Mouse (Mus musculus): ENCODE measurements around the gene Pnliprp2.

The Pnliprp2 gene

DNA sequence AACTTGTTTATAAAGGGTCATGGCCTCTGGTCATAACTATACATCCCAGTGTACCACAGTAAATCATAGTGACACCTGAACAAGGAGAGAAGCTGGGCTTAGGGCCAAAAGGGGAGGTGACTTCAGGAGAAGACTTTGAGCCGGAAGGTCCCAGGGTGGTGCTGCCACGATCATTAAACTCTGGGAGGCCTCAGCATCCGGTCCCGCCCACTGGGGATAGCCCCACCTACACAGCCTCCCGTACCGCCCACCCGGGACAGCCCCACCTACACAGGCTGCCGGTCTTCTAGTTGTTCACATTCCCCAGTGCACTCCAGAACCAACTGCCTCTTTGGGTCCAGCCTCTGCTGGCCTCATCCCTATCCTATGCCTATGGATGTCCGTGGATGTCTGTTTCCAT lies at the start of gene Pnliprp2:
Gene Pnliprp2 (plus strand): TSS at position 297 of the 400 bp plus-strand sequence.
- DNase-seq (ENCODE audit: low read depth, low spot score) = no peak

DNA sequence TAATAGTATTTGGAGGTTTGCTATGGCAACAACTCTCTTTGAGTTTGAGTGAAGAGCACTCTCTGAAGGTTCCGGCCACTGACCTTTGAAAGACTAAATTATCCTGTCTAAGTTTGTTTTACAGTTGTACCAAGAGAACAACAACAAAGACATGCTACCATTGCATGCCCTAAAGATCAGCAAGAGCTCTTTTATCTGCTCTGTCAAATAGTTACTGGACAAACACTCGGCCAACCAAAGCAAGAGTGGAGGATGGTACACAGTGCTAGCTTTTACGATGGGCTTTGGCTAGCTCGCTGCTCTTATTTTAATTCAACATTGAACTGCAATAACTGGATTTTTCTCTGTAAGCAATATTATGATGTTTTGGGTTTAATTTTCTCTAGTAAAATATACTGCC lies 41.6 kb upstream of the Pnliprp2 start:
- no peak for DNase-seq (ENCODE audit: low read depth, low spot score)

DNA sequence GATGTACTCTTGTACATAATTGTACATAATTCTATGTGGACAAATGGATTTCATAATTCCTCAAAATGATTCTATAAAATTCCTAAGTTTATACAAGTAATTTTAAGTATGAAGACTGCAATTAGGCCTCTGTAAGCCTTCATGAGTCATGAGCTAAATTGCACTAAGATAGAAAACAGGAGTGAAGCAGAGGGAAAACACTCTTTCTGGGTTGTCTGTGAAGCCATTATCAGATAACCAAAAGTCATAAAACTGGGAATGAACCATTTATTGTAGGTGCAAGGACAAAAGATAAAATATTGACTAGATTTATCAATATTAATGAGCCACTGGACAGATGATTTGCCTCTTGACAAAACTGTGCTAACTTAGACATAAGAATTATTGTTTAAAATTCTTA lies 39.1 kb upstream of the Pnliprp2 start:
- no peak for DNase-seq (ENCODE audit: low read depth, low spot score)

DNA sequence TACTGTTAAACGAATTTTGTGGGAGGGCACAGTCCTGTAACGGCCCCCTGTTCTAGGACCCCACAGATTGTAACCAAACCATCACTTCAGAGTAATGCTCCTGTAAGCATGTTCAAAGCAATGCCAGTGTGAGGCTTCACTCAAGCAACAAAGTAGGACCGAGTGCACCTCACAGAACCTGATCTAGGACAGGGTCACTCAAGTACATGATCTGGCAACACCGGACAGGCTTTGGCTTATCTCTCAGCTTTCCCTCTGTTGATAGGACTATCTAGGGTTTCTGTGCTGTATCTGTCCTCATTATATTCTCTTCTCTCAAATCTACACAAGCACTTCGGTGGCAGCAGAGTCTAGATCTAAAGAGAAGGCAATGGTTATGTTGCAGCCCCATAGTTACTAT lies 33.0 kb upstream of the Pnliprp2 start:
- no peak for DNase-seq (ENCODE audit: low read depth, low spot score)

DNA sequence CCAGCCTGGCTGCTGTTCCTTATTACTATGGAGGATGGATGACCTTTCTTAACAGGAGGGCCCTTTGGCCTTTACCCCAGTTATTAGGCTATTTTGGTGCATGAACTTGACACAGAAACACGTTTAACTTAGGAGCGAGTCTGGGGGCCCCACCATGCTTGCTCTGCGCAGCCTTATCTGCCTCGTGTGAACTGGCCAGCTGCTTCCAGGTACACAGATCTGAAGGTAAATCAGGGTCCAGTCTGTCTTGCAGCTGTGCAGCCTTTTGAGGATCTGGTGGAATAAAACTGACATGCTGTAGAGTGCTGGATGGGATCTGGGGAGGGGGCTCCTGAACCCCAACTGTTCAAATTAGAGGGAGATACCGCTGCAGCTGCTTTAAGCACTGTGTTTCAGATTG lies 31.8 kb upstream of the Pnliprp2 start:
- no peak for DNase-seq (ENCODE audit: low read depth, low spot score)

DNA sequence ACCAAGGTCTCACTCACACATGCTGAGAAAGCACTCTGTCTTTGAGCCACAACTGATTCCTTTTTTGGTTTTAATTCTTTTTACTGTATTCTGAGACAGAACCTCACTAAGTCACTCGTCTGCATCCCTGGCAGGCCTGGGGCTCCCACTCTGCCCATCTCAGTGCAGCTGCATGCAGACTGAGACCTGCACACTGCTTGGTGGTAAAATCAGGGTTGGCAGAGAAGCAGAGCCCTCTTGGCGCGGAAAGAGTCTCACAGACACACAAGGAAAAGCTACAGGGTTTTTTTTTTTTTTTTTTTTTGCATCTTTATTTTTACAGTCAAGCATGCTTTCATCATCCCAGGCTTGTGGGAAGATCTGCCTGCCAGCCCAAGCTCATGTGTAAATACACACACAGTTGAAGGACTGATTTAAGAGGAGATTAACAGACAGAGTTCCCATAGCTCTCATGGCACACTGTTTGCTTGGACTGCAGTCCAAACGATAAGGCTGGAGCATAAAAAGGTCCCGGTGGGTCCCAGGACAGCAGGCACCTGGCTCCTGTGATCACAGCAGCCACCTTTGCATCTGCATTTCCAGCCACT lies 31.0 kb upstream of the Pnliprp2 start, which contains the start of gene Pnliprp1:
Gene Pnliprp1 (plus strand): TSS at position 443 of the 587 bp plus-strand sequence.
- DNase-seq (ENCODE audit: low read depth, low spot score) = no peak

DNA sequence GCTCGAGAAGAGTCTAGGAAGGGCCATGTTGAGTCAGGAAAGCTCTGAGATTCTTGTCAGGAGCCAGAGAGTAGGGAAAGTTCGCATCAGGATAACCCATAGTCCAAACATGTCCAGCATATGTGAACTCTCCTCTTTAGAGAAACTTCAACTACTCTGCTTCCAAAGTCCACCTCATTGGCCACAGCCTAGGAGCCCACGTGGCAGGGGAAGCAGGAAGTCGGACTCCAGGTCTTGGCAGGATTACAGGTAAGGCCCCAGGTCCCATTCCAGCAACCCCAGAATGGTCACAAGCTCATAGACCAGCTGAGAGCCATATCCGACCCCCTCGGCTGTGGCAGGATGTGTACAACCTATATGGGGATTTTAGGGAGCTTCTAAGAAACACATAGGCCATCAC lies 26.3 kb upstream of the Pnliprp2 start:
- no peak for DNase-seq (ENCODE audit: low read depth, low spot score)

DNA sequence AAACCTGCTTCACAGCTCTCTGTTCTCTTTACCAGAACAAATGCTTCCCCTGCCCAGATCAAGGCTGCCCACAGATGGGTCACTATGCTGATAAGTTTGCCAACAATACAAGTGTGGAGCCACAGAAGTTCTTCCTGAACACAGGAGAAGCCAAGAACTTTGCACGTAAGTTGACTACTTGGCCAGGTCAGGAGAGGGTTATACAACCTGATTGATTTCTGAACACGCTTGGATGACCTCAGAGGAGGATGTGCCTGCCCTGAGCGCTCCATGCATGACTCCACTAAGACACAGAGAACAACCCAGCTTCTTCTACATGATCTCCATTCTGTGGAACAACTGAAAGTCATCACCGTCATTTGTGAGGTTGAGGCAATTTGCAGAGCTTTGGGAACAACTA lies 21.4 kb upstream of the Pnliprp2 start:
- DNase-seq (ENCODE audit: low read depth, low spot score) = no peak

DNA sequence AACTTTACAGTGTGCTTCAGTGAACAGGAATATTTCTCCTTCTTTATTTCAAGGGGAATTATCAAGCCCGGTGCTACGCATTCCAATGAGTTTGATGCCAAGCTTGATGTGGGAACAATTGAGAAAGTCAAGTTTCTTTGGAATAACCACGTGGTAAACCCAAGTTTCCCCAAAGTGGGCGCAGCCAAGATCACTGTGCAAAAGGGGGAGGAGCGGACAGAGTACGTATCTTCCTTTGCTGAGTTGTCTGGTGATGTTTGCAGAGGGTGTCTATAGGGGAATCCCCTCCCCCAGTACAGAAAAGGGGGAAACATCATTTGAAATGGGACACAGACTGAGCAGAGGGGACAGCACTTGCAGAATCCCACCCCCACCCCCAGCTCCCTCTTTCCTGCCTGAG lies 18.5 kb upstream of the Pnliprp2 start:
- no peak for DNase-seq (ENCODE audit: low read depth, low spot score)

DNA sequence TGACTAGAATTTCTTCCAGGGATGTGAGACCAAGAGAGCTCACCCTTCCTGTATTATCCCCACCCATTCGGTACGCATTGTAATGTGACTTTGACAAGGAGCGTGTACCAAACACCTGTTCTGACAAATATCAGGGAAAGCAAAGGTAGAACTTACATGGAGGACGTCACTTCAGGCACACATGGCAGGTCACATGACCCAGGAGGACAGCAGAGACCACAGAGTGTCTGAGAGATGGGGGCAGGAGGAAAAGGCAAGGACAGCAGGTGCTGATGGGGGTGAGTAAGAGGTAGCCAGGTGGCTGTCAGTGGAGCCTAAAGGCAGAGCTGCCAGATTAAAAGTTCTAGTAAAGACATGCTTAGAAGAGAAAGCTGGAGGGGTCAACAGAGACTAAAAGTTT lies 16.8 kb upstream of the Pnliprp2 start:
- no peak for DNase-seq (ENCODE audit: low read depth, low spot score)

DNA sequence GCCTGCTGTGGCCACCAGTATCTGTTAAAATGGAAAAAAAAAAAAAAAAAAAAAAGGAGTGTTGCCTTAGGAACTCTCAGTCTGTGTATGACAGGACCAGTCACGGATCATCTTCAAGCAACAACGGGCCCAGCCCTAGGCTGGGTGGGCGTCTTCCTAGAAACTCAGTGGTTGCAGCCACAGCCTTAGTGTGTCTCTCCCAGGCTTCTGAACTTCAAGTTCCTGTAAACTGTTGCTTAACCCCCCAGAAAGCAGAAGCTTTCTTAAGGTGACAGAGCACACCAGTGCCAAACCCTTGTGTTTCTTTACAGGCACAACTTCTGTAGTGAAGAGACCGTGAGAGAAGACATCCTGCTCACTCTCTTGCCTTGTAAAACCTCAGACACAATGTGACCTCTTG lies 15.8 kb upstream of the Pnliprp2 start:
- DNase-seq (ENCODE audit: low read depth, low spot score) = no peak

DNA sequence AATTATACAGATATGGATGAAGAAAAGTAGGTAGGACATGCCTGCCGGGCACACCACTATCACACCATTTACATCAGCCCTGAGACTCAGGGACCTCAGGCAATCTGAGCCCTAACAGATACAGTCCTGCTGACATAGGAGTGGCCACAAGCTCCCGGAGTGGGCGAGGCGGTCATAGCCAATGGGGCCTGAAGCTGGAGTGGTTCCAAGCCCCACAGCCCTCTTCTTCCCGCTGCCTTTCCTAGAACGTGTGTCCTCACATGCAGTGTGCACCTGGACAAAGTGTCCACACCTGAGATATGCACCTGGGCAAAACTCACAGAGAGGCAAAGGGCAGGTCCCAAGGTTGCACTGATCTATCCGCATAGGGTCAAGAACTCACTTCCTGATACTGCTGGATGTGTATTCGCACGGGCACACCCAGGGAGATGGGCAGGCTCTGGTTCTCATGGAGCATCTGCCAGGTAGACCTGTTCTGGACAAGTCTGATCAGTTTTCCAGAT lies 12.0 kb upstream of the Pnliprp2 start:
- no peak for DNase-seq (ENCODE audit: low read depth, low spot score)

DNA sequence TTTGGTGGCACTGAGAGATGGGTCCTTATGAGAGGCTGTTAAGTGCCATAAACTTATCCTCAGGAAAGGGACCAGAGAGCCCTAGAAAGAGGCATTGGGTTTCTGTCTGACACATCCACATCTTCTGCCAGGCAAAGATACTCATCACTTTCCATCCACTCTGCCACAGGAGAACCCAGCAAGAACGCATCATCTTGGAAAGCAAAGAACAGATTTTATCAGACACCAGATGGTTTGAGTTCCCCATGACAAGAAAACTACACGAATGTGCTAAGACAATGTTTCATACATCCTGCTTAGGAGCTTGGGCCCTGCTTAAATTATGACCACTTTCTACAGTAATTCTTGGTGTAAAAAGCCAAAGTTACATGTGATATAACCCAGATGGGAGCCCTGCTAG lies 8.7 kb upstream of the Pnliprp2 start:
- DNase-seq (ENCODE audit: low read depth, low spot score) = no peak

DNA sequence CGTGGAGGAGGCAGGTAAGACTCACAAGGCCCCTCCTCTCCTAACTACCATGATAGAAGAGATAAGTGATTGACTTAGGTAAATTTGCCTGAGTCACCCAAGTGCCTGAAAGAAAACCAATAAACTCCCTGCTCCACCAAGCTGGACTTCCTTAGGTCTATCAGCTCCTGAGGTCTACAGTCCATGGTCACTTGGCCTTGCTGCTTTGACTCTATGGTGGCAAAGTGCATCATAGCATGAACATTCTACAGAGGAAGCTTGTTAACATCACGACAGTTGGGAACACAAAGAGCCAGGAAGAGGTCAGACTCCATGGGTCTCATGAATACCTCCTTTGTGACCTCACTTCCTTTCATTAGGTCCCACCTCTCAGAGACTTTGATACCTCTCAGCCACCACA lies 8.0 kb upstream of the Pnliprp2 start:
- no peak for DNase-seq (ENCODE audit: low read depth, low spot score)

DNA sequence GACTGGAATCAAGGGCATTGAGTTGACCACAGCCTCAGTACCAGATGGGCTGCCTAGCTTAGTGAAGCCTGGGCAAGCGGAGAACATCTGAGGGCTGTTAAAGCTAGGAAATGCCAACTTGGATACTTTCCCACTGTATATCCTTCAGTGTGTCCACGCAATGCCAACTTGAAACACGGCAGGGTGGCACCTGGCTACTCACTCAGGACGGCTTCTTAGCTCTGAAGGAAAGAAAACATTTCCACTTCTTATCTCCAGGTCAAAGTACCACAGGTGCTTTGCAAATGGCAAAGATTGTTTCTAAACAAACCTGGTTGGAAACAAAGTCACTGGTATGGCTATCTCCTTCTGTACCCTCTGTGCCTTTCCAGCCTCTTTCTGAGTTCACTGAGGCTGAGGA lies 648 bp upstream of the Pnliprp2 start:
- no peak for DNase-seq (ENCODE audit: low read depth, low spot score)

DNA sequence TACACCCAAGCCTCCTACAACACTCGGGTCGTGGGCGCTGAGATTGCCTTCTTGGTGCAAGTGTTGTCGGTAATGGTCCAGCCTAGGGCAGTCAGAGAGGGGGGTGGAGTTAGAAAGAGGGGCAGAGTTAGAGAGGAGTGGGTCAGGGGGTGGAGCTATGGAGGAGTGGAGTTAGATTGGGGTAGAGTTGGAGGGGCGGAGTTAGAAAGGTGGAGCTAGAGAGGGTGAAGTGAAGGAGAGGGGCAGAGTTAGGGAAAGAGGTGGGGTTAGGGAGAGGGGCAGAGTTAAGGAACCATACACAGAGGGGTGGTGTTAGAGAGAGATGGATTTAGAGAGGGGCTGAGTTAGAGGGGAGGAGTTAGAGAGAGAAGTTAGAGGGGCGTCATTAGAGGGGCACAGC lies 2.8 kb downstream of the Pnliprp2 start:
- DNase-seq (ENCODE audit: low read depth, low spot score) = no peak

DNA sequence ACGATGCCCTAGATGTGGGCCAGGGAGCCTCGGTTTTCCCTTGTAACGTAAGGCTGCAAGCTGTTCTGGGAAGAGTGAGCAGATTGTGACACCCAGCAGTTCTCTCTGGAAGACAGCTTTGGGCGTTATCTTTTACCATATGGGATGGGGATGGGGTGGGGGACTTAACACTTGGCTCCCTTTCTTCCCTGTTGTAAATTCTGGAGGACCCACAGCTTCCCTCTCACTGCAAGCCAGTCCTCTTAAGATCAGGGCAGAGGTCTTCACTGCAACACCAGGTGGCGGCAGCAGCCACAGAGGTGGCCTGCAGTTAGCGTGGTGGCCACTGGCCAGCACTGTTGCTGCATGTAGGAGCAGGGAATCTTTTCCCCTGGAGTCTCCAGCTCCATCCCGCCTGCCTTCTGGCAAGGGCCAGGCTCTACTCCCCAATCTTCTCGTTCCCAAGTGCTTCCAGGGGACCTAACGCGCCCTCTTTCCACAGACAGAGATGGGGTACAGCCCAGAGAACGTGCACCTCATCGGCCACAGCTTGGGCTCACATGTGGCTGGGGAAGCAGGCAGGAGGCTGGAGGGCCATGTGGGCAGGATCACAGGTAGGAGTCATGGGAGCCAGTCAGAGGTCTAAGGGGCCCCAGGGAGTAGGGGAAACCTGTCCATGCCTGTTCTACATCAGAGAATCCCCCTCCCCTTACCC lies 3.5 kb downstream of the Pnliprp2 start:
- DNase-seq (ENCODE audit: low read depth, low spot score) = peak; percentile 54

DNA sequence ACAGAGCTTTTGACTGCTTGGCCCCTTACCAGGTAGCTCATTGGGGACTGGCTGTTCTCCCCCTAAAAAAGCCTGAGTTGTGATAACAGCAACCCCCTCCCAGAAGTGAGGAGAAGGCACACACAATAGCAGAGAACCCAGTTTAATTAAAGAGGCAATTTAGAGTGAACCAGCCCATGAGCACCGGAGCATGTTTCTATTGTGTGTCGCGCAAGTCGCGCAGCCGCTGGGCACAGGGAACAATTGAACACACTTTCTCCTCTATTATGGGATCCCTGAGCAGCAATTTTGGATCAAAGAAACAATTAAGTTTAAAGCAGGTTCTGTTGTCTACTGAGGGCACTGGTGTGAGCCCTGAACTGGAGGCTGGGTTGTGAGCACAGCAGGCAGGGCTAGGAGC lies 7.8 kb downstream of the Pnliprp2 start:
- DNase-seq (ENCODE audit: low read depth, low spot score) = no peak

DNA sequence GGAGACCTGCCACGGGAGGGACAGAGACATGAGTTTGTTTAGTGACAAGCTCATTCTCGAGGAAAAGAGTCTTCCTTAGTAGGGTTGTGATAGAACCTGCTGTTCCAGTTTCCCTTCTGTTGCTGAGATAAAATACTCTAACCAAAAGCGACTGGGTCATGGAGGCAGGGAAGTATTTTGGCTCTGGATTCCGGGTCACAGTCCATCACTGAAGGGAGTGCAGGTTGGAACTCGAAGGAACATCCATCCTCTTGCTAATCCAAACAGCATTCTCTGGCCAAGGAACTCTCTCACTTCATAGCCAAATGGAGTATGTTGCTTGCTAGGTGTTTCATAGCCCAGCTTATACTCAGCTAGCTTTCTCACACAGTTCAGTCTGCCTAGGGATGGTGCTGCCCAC lies 16.9 kb downstream of the Pnliprp2 start:
- no peak for DNase-seq (ENCODE audit: low read depth, low spot score)

DNA sequence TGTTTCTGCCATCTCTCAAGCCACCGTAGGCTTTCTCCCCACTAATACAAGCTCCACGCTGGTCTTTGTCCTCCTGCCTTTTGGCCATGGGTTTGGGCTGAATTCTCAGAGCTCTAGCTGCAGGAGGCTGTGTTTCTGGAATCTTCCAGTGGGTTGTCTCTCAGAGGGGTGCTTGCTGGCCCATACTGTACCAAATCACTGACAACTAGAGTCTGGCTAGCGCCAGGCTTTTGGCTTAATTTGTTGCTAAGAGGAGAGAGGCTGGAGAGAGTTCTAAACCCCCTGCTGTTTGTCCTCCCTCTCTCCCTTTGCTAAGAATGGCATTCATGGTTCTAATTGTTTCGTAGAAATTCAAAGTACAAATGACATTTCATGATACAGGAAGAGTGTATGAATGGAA lies 22.0 kb downstream of the Pnliprp2 start:
- no peak for DNase-seq (ENCODE audit: low read depth, low spot score)

DNA sequence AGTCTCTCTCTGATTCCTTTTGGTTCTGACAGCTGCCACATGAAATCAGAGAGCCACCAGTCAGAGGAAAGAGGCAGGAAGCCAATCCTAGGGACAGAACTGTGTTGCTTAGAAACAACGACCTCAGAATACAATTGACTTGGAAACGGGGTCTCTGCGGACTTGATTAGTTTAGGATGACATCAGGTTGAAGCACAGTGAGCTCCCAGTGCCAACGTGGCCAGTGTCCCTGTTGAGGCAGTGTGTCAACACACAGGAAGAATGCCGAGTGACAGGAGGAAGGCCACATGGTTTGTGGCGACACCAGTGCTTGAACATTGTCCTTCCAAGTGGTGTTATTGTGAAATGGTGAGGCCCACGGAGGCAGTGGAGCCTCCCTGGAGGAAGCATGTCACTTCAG lies 24.4 kb downstream of the Pnliprp2 start:
- DNase-seq (ENCODE audit: low read depth, low spot score) = peak; percentile 16

DNA sequence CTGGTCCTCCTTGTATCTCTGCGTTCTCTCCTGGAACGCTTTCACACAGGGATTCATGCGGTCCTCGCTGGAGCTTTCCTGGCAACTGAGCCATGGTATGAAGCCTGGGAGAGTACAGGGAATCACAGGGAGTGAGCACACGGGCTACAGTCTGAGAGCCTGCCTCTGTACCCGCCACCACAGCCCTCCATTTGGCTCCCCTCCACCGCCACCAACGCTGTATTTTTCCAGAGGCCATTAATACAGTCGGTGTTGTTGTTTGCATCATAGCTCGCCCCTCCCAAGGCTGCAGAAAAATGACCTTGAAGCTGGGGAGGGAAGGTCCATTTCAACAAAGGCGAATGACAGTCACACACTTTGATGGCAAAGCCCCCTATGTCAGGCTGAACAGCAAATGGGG lies 29.7 kb downstream of the Pnliprp2 start:
- no peak for DNase-seq (ENCODE audit: low read depth, low spot score)

DNA sequence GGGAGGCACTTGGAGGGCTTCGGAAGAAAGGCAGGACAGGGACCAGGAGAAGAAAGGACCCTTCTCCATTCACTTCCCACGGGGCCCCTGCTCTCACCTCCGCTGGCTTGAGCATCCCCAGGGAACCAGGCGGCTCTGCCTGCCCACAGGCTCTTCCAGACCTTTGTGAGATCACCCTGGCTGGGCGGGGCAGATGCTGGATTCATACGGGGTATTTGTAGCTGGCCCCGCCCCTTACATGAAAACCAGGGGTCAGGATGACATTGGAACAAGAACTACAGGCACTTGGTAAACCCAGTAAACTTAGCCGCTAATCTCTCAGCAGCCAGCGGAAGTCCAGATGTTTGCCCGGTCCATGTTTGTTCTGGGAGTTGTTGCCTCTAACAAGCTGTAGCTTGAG lies 34.8 kb downstream of the Pnliprp2 start, which contains the start of gene 1700019N19Rik:
Gene 1700019N19Rik (minus strand): TSS at position 178 of the 400 bp plus-strand sequence.
- DNase-seq (ENCODE audit: low read depth, low spot score) = no peak

All from retina, postnatal 7 days (tissue).